Mouse (Mus musculus) brain, adult 2 months (tissue): ENCODE data around the gene Atp8a1.

Experiments used
- DNase-seq: peaks from one replicate; pipeline ENCODE4 v3.0.0; 2011; ENCODE audit warnings: low read depth, low spot score

The Atp8a1 gene

GRCm38 (mm10) chr5:67685461-67685860, 161.8 kb downstream of the Atp8a1 start:
- DNase-seq, result no peak

- DNase-seq, result no peak
Measured at GRCm38 (mm10) chr5:67678819-67679218, 168.4 kb downstream of the Atp8a1 start.

- no peak for DNase-seq
Measured at GRCm38 (mm10) chr5:67673008-67673407, 174.2 kb downstream of the Atp8a1 start.

GRCm38 (mm10) chr5:67670158-67670557, 177.1 kb downstream of the Atp8a1 start:
- DNase-seq, result no peak

GRCm38 (mm10) chr5:67669436-67669896, 177.8 kb downstream of the Atp8a1 start:
- DNase-seq, result peak; percentile 55

- DNase-seq, result peak; percentile 27
Measured at GRCm38 (mm10) chr5:67662715-67663114, 184.5 kb downstream of the Atp8a1 start.

- no peak for DNase-seq
Measured at GRCm38 (mm10) chr5:67659864-67660263, 187.4 kb downstream of the Atp8a1 start.

GRCm38 (mm10) chr5:67656821-67657259, 190.4 kb downstream of the Atp8a1 start:
- no peak for DNase-seq

- no peak for DNase-seq
Measured at GRCm38 (mm10) chr5:67655696-67656519, 191.3 kb downstream of the Atp8a1 start.

- DNase-seq, result peak; percentile 76
Measured at GRCm38 (mm10) chr5:67654572-67654971, 192.7 kb downstream of the Atp8a1 start.

- no peak for DNase-seq
Measured at GRCm38 (mm10) chr5:67653543-67653942, 193.7 kb downstream of the Atp8a1 start.

GRCm38 (mm10) chr5:67652468-67652867, 194.8 kb downstream of the Atp8a1 start:
- no peak for DNase-seq

- no peak for DNase-seq
Measured at GRCm38 (mm10) chr5:67650021-67650420, 197.2 kb downstream of the Atp8a1 start.

- DNase-seq, result no peak
Measured at GRCm38 (mm10) chr5:67649156-67649555, 198.1 kb downstream of the Atp8a1 start.

- DNase-seq, result peak; percentile 35
Measured at GRCm38 (mm10) chr5:67647568-67647967, 199.7 kb downstream of the Atp8a1 start.

- DNase-seq, result no peak
Measured at GRCm38 (mm10) chr5:67646756-67647529, 200.3 kb downstream of the Atp8a1 start.

GRCm38 (mm10) chr5:67643537-67644255, 203.5 kb downstream of the Atp8a1 start:
- peak; percentile 55 for DNase-seq

- DNase-seq, result no peak
Measured at GRCm38 (mm10) chr5:67641406-67642120, 205.7 kb downstream of the Atp8a1 start.

GRCm38 (mm10) chr5:67640596-67641312, 206.5 kb downstream of the Atp8a1 start:
- no peak for DNase-seq

GRCm38 (mm10) chr5:67634339-67634738, 212.9 kb downstream of the Atp8a1 start:
- no peak for DNase-seq
